Mouse (Mus musculus): Measurements from ENCODE around the gene St3gal2. TPM values are rescaled to one million over a fixed set of nuclear protein-coding genes. Genes with fewer than 3 reads are reported as not detected.
A peak's percentile ranks its signal among the peaks of the same experiment; 100 is the strongest.

St3gal2 gene
- polyA plus RNA-seq, 1 experiment from 2014 or later, result 10.7 TPM

DNA sequence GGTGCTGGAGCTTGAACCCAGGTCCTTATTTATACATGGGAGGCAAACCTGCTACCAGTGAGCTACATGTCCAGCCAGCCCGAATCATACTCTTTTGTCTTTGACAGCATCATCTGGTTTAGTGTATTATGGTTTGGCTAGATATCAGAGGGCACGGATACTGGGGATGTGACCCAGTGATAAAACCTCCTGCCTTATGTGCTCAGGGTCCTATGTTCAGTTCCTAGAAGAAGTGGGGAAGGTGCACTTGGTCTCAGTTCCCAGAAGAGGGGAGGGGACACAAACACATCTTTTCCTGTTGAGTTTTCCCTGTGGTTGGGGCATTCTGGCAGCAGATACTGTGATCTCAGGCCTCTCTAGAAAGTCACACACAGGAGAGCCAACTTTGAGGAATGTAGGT lies 13.6 kb downstream of the St3gal2 start:
- Histone ChIP-seq H3K4me1 (ENCODE audit: control insufficient read depth, insufficient read depth, low read length) (peaks cover 10% of the 10 kb centered on the region), H3K4me3 (ENCODE audit: low read length) (no peak overlapping the region), H3K4me2 (ENCODE audit: low read depth, low read length) (no peak overlapping the region), H3K9me3 (ENCODE audit: control insufficient read depth, low read length) (no peaks in the 10 kb centered on the region), H3K9ac (ENCODE audit: low read depth, low read length) (no peak overlapping the region), H3K27me3 (replicated peaks; ENCODE audit: control insufficient read depth, insufficient read depth, low read length) (no peaks in the 10 kb centered on the region), H3K36me3 (ENCODE audit: control insufficient read depth, insufficient read depth, low read length) (no peaks in the 10 kb centered on the region), H3K27ac (ENCODE audit: low read length) (no peak overlapping the region)
- WGBS, result 85% methylated on average over 2 of the region's 2 CpGs
- ATAC-seq, result no peak

DNA sequence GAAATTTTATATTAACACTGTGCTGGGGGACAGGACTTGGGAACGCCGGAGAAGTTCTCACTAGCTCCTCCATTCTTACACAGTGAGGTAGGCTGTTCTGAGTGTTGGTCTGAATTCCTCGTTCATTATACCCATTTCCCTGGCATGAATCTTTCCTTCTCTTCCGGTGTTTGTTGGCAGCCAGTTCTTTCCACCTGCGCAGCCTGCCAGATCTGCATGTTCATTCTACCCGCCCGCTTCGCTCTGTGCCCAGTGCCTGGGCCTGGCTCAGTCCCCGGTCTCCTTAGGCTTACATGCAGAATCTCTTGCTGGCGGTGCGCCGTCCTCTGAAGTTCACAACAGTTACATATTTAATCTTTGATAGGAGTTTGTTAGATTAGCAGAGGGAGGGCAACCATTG lies 16.5 kb downstream of the St3gal2 start:
- Histone ChIP-seq H3K4me2 (ENCODE audit: low read depth, low read length) (no peak overlapping the region), H3K9me3 (ENCODE audit: control insufficient read depth, low read length) (no peaks in the 10 kb centered on the region), H3K9ac (ENCODE audit: low read depth, low read length) (no peak overlapping the region), H3K27ac (ENCODE audit: low read length) (no peak overlapping the region), H3K4me1 (ENCODE audit: control insufficient read depth, insufficient read depth, low read length) (peaks cover 12% of the 10 kb centered on the region), H3K4me3 (ENCODE audit: low read length) (no peak overlapping the region), H3K36me3 (ENCODE audit: control insufficient read depth, insufficient read depth, low read length) (no peaks in the 10 kb centered on the region), H3K27me3 (replicated peaks; ENCODE audit: control insufficient read depth, insufficient read depth, low read length) (no peaks in the 10 kb centered on the region)
- 86% methylated on average over 12 of the region's 12 CpGs for WGBS
- no peak for ATAC-seq

DNA sequence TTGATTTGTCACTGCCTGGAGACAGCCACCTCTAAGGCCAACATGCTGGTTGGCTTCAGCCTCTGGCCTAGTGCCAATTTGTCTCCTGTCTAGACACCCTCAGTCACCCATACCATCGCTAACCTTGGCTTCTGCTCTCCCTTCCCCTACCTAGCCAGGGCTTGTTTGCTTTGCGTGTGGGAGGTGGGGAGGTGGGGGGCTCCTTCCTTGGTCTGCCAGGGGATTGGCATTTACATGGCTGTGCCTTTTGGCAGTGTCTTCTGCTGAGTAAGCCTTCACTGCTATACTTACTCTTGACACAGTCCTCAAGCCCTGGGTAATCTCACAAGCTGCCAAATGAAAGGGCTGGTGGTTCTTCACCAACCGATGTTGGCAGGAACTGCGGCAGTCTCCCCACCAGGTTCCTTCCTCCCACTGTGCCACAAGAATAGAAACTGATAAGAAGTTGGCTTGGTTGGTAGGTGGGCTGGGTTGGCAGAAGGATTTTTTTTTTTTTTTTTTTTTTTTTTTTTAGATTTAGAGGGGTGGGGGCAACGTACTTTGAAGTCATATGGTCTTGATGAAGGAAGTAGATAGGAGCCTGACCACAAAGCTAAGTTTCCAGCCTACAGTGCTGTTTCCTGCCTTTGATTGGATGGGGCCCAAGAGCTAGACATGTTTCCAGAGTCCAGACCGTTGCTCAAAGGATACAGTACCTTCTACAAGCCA lies 19.3 kb downstream of the St3gal2 start:
- no peak overlapping the region for H3K9ac ChIP-seq (ENCODE audit: low read depth, low read length)
- H3K27ac ChIP-seq (ENCODE audit: low read length), result 0 out of 2 replicates have a peak overlapping the region, but pooled peaks have one; percentile 7
- no peaks in the 10 kb centered on the region for H3K27me3 ChIP-seq (replicated peaks; ENCODE audit: control insufficient read depth, insufficient read depth, low read length)
- H3K4me2 ChIP-seq (ENCODE audit: low read depth, low read length), result no peak overlapping the region
- WGBS, result 56% methylated on average over 6 of the region's 6 CpGs
- no peaks in the 10 kb centered on the region for H3K9me3 ChIP-seq (ENCODE audit: control insufficient read depth, low read length)
- H3K36me3 ChIP-seq (ENCODE audit: control insufficient read depth, insufficient read depth, low read length), result no peaks in the 10 kb centered on the region
- H3K4me1 ChIP-seq (ENCODE audit: control insufficient read depth, insufficient read depth, low read length), result peaks cover 8% of the 10 kb centered on the region; the same call in 1 of the 2 replicates
- no peak for ATAC-seq
- H3K4me3 ChIP-seq (ENCODE audit: low read length), result no peak overlapping the region

DNA sequence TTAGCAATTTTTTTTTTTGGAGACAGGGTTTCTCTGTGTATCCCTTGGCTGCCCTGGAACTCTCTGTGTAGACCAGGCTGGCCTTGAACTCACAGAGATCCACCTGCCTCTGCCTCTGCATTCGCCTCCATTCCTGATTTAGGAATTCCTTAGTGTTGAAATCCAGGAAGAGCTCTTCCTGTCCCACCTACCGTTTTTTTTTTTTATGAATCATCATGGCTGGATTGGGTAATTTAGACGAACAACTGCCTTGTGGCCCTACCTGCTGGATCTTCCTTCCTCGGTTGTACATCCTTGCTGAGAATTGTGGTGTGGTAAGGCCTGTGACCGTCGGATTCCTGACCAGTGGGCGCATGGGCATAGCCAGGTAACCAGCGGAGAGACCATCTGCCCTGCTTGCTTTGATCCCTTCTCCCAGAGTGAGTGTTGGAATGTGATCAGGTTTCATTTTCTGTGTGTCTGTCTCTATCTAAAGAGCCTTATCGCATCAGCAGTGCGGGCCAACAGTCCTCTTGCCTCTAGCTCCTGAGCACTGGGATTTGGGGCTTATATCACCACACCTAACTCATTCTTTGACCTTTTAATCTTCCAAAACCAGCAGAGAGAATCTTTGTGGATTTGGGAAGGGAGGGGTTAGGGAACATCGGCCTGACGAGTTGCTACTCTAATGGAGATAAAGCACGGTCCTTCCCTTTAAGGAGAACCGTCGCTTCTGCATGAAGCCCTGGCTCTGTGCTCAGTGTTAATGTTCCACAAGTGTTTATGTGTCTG lies 21.1 kb downstream of the St3gal2 start:
- Histone ChIP-seq H3K9ac (ENCODE audit: low read depth, low read length) (no peak overlapping the region), H3K27ac (ENCODE audit: low read length) (peak overlapping the region; percentile 64), H3K9me3 (ENCODE audit: control insufficient read depth, low read length) (no peaks in the 10 kb centered on the region), H3K4me1 (ENCODE audit: control insufficient read depth, insufficient read depth, low read length) (peaks cover 8% of the 10 kb centered on the region; the same call in 1 of the 2 replicates), H3K36me3 (ENCODE audit: control insufficient read depth, insufficient read depth, low read length) (no peaks in the 10 kb centered on the region), H3K4me2 (ENCODE audit: low read depth, low read length) (no peak overlapping the region), H3K4me3 (ENCODE audit: low read length) (no peak overlapping the region), H3K27me3 (replicated peaks; ENCODE audit: control insufficient read depth, insufficient read depth, low read length) (no peaks in the 10 kb centered on the region)
- ATAC-seq, result no peak
- 81% methylated on average over 15 of the region's 15 CpGs for WGBS

DNA sequence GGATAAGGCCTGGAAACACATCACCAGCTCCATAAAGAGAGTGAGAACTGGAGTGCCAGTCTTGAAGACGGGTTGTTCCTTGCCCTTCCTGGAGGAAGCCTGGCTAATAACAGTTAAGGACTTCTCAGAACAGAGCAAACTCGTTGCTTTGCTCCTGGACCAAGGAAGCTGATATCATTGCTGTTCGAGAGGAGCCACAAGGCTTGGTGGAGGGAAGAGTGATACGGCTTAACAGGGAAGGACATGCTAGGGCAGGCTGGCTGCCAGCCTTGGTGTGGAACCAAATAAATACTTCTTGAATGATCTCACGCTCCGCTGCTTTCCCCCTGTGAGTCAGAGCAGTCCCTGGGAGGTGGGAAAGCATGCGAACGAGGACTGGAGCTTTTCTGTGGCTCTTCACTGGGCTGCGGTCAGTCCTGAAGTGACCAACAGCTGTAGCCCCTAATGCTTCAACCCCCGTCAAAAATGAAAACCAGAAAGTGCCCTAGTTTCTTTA lies 21.8 kb downstream of the St3gal2 start:
- H3K9ac ChIP-seq (ENCODE audit: low read depth, low read length), result no peak overlapping the region
- WGBS, result 52% methylated on average over 10 of the region's 10 CpGs

DNA sequence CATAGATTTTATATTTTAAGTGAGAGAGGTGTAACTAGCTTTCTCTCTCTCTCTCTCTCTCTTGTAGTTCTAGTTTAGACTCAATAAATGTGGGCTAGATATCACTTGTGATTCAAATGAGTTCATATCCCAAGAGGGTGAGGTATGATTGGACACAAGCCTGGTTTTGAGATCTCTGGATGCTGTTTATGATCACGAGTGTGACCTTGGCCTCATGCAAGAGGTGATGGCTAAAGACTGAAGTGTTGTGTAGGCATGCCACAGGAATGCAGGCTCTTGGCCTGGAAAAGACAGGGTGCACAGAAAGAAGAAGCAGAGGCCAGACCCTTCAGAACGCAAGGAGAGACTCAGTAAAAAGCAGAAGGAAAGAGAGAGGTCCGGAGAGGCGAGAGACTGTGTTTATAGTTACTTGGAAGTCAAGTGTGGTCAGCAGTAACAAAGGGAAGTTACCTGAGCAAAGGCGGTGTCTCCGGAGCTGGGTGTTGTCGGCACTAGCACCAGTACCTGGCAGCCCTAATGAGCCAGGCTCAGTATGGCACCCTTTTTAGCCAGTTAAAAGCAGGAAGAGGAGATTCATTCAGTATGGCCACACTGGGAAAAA lies 24.7 kb downstream of the St3gal2 start:
- WGBS, result 77% methylated on average over 7 of the region's 7 CpGs

More for the DNA sequence above, 21.8 kb downstream of the St3gal2 start:
- no peak overlapping the region for H3K4me2 ChIP-seq (ENCODE audit: low read depth, low read length)
- no peaks in the 10 kb centered on the region for H3K9me3 ChIP-seq (ENCODE audit: control insufficient read depth, low read length)
- peak overlapping the region; percentile 64 for H3K27ac ChIP-seq (ENCODE audit: low read length)
- H3K4me3 ChIP-seq (ENCODE audit: low read length), result no peak overlapping the region
- peaks cover 8% of the 10 kb centered on the region; the same call in 1 of the 2 replicates for H3K4me1 ChIP-seq (ENCODE audit: control insufficient read depth, insufficient read depth, low read length)
- no peaks in the 10 kb centered on the region for H3K27me3 ChIP-seq (replicated peaks; ENCODE audit: control insufficient read depth, insufficient read depth, low read length)
- no peaks in the 10 kb centered on the region for H3K36me3 ChIP-seq (ENCODE audit: control insufficient read depth, insufficient read depth, low read length)
- ATAC-seq, result peak; percentile 55

DNA sequence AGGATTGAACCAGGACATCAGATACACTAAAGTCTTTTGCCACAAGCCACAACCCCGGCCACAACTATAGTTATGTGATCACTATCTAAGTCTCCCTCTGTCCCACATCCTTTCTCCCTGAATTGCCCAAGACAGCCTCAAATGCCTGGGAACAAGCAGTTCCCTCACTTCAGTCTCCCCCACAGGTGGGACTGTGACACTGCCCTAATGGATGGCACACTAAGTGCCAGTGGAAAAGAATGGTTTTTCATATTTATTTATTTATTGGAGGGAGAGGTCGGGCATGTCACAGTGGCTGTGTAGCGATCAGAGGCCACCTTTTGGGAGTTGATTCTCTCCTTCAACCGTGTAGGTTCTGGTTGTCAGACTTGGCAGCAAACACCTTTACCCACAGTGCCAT lies 26.0 kb downstream of the St3gal2 start:
- no peaks in the 10 kb centered on the region for H3K36me3 ChIP-seq (ENCODE audit: control insufficient read depth, insufficient read depth, low read length)
- no peaks in the 10 kb centered on the region for H3K9me3 ChIP-seq (ENCODE audit: control insufficient read depth, low read length)
- WGBS, result 71% methylated on average over 4 of the region's 4 CpGs
- no peak overlapping the region for H3K4me2 ChIP-seq (ENCODE audit: low read depth, low read length)
- H3K4me3 ChIP-seq (ENCODE audit: low read length), result no peak overlapping the region
- no peak overlapping the region for H3K9ac ChIP-seq (ENCODE audit: low read depth, low read length)
- no peak overlapping the region for H3K27ac ChIP-seq (ENCODE audit: low read length)
- peaks cover 11% of the 10 kb centered on the region; the same call in 1 of the 2 replicates for H3K4me1 ChIP-seq (ENCODE audit: control insufficient read depth, insufficient read depth, low read length)
- ATAC-seq, result no peak
- no peaks in the 10 kb centered on the region for H3K27me3 ChIP-seq (replicated peaks; ENCODE audit: control insufficient read depth, insufficient read depth, low read length)

More for the DNA sequence above, 24.7 kb downstream of the St3gal2 start:
- H3K9ac ChIP-seq (ENCODE audit: low read depth, low read length), result no peak overlapping the region
- peaks cover 11% of the 10 kb centered on the region; the same call in 1 of the 2 replicates for H3K4me1 ChIP-seq (ENCODE audit: control insufficient read depth, insufficient read depth, low read length)
- ATAC-seq, result no peak
- no peak overlapping the region for H3K4me3 ChIP-seq (ENCODE audit: low read length)
- H3K27ac ChIP-seq (ENCODE audit: low read length), result no peak overlapping the region
- H3K36me3 ChIP-seq (ENCODE audit: control insufficient read depth, insufficient read depth, low read length), result no peaks in the 10 kb centered on the region
- H3K9me3 ChIP-seq (ENCODE audit: control insufficient read depth, low read length), result no peaks in the 10 kb centered on the region
- H3K27me3 ChIP-seq (replicated peaks; ENCODE audit: control insufficient read depth, insufficient read depth, low read length), result no peaks in the 10 kb centered on the region
- no peak overlapping the region for H3K4me2 ChIP-seq (ENCODE audit: low read depth, low read length)

DNA sequence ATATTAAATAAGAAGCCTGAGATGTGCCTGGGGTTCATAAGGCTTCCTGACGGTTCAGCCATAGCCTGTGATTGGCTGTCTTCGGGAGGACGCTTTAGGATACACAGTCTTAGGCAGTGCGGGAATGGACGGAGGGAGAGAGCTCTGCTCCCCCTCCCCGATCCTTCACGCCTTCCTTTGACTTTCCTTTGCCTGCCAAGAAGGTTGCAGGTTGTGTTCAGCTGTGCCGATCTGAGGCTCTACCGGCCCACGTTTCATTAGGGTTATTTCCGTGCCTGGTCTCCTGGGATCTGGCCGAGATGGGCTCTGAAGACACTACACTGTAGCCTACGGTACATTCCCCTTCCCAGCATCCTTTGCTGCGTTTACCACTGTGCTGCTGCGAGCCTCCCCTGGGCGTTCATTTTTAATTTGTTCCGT lies 30.4 kb downstream of the St3gal2 start:
- H3K36me3 ChIP-seq (ENCODE audit: control insufficient read depth, insufficient read depth, low read length), result no peaks in the 10 kb centered on the region
- H3K4me3 ChIP-seq (ENCODE audit: low read length), result no peak overlapping the region
- H3K27me3 ChIP-seq (replicated peaks; ENCODE audit: control insufficient read depth, insufficient read depth, low read length), result no peaks in the 10 kb centered on the region
- no peak for ATAC-seq
- H3K4me2 ChIP-seq (ENCODE audit: low read depth, low read length), result no peak overlapping the region
- H3K9me3 ChIP-seq (ENCODE audit: control insufficient read depth, low read length), result no peaks in the 10 kb centered on the region
- H3K4me1 ChIP-seq (ENCODE audit: control insufficient read depth, insufficient read depth, low read length), result peaks cover 6% of the 10 kb centered on the region; the same call in 1 of the 2 replicates
- 79% methylated on average over 17 of the region's 17 CpGs for WGBS
- no peak overlapping the region for H3K9ac ChIP-seq (ENCODE audit: low read depth, low read length)
- H3K27ac ChIP-seq (ENCODE audit: low read length), result no peak overlapping the region

DNA sequence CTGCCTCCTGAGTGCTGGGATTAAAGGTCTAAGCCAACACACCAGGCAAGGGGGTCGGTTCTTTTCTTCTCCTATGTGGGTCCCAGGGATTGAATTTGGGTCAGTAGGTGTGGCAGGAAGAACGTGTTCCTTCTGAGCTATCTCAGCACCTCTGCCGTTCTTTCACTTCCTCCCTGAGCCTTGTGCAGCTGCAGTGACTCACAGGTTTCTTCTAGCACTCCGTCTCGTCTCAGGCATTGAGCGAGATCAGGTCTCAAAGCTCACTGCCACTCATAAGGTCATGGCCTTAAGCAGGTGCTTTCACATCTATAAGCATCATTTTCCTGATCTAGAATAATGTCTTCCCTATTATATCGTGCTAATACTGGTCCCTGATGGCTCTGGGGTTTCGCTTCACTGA lies 35.1 kb downstream of the St3gal2 start:
- ATAC-seq, result no peak
- no peak overlapping the region for H3K27ac ChIP-seq (ENCODE audit: low read length)
- no peaks in the 10 kb centered on the region for H3K36me3 ChIP-seq (ENCODE audit: control insufficient read depth, insufficient read depth, low read length)
- no peak overlapping the region for H3K9ac ChIP-seq (ENCODE audit: low read depth, low read length)
- H3K27me3 ChIP-seq (replicated peaks; ENCODE audit: control insufficient read depth, insufficient read depth, low read length), result no peaks in the 10 kb centered on the region
- H3K9me3 ChIP-seq (ENCODE audit: control insufficient read depth, low read length), result no peaks in the 10 kb centered on the region
- H3K4me3 ChIP-seq (ENCODE audit: low read length), result no peak overlapping the region
- H3K4me2 ChIP-seq (ENCODE audit: low read depth, low read length), result no peak overlapping the region
- WGBS, result 73% methylated on average over 8 of the region's 8 CpGs
- no peaks in the 10 kb centered on the region for H3K4me1 ChIP-seq (ENCODE audit: control insufficient read depth, insufficient read depth, low read length)
